Mouse (Mus musculus) ovary, postnatal 10 days (tissue): ENCODE measurements around the gene Rhox2g.
"Not testable (repeated sequence)": the region's sequence is repeated elsewhere in the genome, so short reads cannot be mapped to it uniquely, and the experiment has no call there.

Experiments
- DNase-seq: peaks from one replicate; pipeline ENCODE4 v3.0.0; 2022; ENCODE audit warnings: low spot score

The Rhox2g gene

GRCm38 (mm10) chrX:37643370-37643769, at the start of gene Rhox2g:
Rhox2g (minus strand) TSS chrX:37643470.
- not testable (repeated sequence) for DNase-seq

DNA sequence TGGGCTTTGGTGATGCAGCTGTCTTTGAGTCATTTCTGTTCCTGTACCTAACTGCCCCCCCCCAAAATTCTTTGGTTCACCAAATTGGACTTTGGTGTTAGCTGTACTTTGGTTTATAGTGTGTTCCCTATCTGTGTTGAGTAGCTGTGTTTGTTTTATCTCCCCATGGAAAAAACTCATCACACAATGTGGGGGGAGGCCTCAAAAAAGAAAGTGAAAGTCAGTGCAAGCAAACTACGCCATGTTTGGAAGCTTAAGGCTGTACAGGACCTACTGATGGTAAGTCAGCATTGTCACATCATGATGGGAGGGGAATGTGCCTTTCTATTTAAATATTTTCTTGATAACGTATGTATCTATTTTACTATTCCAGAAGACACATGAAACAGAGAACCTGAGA, 49.0 kb upstream of the Rhox2g start:
- no peak for DNase-seq

GRCm38 (mm10) chrX:37683031-37683715, 39.9 kb upstream of the Rhox2g start:
- no peak for DNase-seq

- not testable (repeated sequence) for DNase-seq
Measured at GRCm38 (mm10) chrX:37673177-37673576, 29.9 kb upstream of the Rhox2g start, which contains the start of gene Rhox2h. Rhox2h (minus strand) TSS chrX:37673277.

- DNase-seq = not testable (repeated sequence)
Measured at GRCm38 (mm10) chrX:37668664-37669063, 25.4 kb upstream of the Rhox2g start, which contains the start of gene Rhox3h. Rhox3h (minus strand) TSS chrX:37668764.

DNA sequence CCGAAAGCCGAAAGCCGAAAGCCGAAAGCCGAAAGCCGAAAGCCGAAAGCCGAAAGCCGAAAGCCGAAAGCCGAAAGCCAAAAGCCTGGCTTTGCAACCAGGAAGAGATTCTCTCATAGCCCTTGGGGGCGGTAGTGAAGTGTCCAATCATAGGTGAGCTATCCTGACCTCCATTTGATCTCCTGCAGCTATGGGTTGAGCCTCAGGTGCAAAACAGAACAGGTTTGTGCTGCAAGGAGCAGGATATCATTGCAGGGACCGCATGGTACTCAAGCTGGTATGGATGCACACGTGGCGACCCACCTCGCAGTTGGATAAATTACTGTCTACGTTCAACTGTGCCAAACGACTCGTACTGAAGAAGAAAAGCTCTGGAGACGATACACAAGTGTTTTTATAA, 8.0 kb upstream of the Rhox2g start, which contains the start of gene Rhox4g:
TSS of gene Rhox4g (minus strand) at position 101 of the 400 bp plus-strand sequence.
- not testable (repeated sequence) for DNase-seq

- not testable (repeated sequence) for DNase-seq
Measured at GRCm38 (mm10) chrX:37628512-37628911, 14.8 kb downstream of the Rhox2g start, which contains the start of gene Rhox3g. Rhox3g (minus strand) TSS chrX:37628612.

GRCm38 (mm10) chrX:37607604-37608003, 35.7 kb downstream of the Rhox2g start, which contains the start of gene Rhox4f:
Rhox4f (minus strand) TSS chrX:37607704.
- not testable (repeated sequence) for DNase-seq
